Mouse (Mus musculus): ENCODE measurements at regions not wholly inside any gene's neighbourhood (a gene's known extent, or its start where the extent isn't known, plus 50 kb on each side); places are given as distances from the start of the nearest gene placed in this dataset.

GRCm38 (mm10) chr1:169872865-169873264 lies 55.6 kb upstream of the Ccdc190 start:
- DNase-seq (ENCODE audit: low spot score), result no peak

GRCm38 (mm10) chr1:169868636-169869035 lies 59.8 kb upstream of the Ccdc190 start:
- peak; percentile 42 for DNase-seq (ENCODE audit: low spot score)

- no peak for DNase-seq (ENCODE audit: low spot score)
Observed at GRCm38 (mm10) chr1:169867453-169867852, 61.0 kb upstream of the Ccdc190 start.

GRCm38 (mm10) chr1:169866840-169867239 lies 61.6 kb upstream of the Ccdc190 start:
- DNase-seq (ENCODE audit: low spot score), result no peak

- DNase-seq (ENCODE audit: low spot score), result no peak
Observed at GRCm38 (mm10) chr1:169859041-169859440, 69.4 kb upstream of the Ccdc190 start.

- DNase-seq (ENCODE audit: low spot score), result no peak
Observed at GRCm38 (mm10) chr1:169851663-169852062, 76.8 kb upstream of the Ccdc190 start.

- DNase-seq (ENCODE audit: low spot score), result no peak
Observed at GRCm38 (mm10) chr1:169848254-169849015, 80.0 kb upstream of the Ccdc190 start.

GRCm38 (mm10) chr1:169842490-169842889 lies 86.0 kb upstream of the Ccdc190 start:
- DNase-seq (ENCODE audit: low spot score), result no peak

GRCm38 (mm10) chr1:169840948-169841347 lies 87.5 kb upstream of the Ccdc190 start:
- no peak for DNase-seq (ENCODE audit: low spot score)

- no peak for DNase-seq (ENCODE audit: low spot score)
Observed at GRCm38 (mm10) chr1:169840056-169840728, 88.3 kb upstream of the Ccdc190 start.

- DNase-seq (ENCODE audit: low spot score), result no peak
Observed at GRCm38 (mm10) chr1:169833385-169833784, 85.9 kb upstream of the Rgs4 start.

GRCm38 (mm10) chr1:169831326-169832066 lies 84.1 kb upstream of the Rgs4 start:
- no peak for DNase-seq (ENCODE audit: low spot score)

- DNase-seq (ENCODE audit: low spot score), result no peak
Observed at GRCm38 (mm10) chr1:169830596-169830995, 83.2 kb upstream of the Rgs4 start.

- DNase-seq (ENCODE audit: low spot score), result peak; percentile 35
Observed at GRCm38 (mm10) chr1:169822034-169822433, 74.6 kb upstream of the Rgs4 start.

GRCm38 (mm10) chr1:169819404-169819949 lies 72.0 kb upstream of the Rgs4 start:
- no peak for DNase-seq (ENCODE audit: low spot score)

GRCm38 (mm10) chr1:169816939-169817338 lies 69.5 kb upstream of the Rgs4 start:
- no peak for DNase-seq (ENCODE audit: low spot score)

- no peak for DNase-seq (ENCODE audit: low spot score)
Observed at GRCm38 (mm10) chr1:169812512-169813101, 65.2 kb upstream of the Rgs4 start.

GRCm38 (mm10) chr1:169803428-169804138 lies 56.1 kb upstream of the Rgs4 start:
- DNase-seq (ENCODE audit: low spot score), result peak; percentile 47

- DNase-seq (ENCODE audit: low spot score), result no peak
Observed at GRCm38 (mm10) chr1:169802868-169803267, 55.4 kb upstream of the Rgs4 start.

- no peak for DNase-seq (ENCODE audit: low spot score)
Observed at GRCm38 (mm10) chr1:169802053-169802830, 54.8 kb upstream of the Rgs4 start.
